Mouse (Mus musculus): ENCODE measurements around the gene Ccdc153.

GRCm38 (mm10) chr9:44213538-44213937 is 26.9 kb upstream of the Ccdc153 start:
- TF ChIP-seq CTCF (conservative IDR thresholded peaks at IDR 0.05; ENCODE audit: low read length) (no peak), POU5F1 (IDR thresholded peaks at IDR 0.05; ENCODE audit: borderline replicate concordance, low read length) (no peak), NANOG (IDR thresholded peaks at IDR 0.05; ENCODE audit: borderline replicate concordance, low read length) (no peak)
